ENCODE assay signal across 8 mouse cellular contexts in the genomic region with DNA sequence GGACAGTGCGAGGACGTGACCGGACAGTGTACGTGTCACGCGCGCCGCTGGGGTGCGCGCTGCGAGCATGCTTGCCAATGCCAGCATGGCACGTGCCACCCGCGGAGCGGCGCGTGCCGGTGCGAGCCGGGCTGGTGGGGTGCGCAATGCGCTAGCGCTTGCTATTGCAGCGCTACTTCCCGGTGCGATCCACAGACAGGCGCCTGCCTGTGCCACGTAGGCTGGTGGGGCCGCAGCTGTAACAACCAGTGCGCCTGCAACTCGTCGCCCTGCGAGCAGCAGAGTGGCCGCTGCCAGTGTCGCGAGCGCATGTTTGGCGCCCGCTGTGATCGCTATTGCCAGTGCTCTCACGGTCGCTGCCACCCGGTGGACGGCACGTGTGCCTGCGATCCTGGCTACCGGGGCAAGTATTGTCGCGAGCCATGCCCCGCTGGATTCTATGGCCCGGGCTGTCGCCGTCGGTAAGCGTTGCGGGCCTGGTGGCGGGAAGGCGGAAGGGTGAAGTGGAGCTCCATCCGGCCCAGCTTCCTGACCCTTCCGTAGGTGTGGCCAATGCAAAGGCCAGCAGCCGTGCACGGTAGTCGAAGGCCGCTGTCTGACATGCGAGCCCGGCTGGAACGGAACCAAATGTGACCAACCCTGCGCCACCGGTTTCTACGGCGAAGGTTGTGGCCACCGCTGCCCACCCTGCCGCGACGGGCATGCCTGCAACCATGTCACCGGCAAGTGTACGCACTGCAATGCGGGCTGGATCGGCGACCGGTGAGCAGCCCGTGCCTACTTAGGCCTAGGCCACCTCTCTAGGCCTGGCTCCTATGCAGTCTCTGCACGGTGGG. TPM values are rescaled to one million over a fixed set of nuclear protein-coding genes. Genes with fewer than 3 reads are reported as not detected.
DNase-seq lines count a peak whose midpoint lies in the region; ATAC-seq and TF ChIP-seq lines count a peak whose summit lies in the region.

No protein-coding gene starts in this region.

- H3K36me3 ChIP-seq in forebrain, embryonic 15.5 days: no peaks in the 10 kb centered on the region
- 0 out of 2 replicates have a peak, but pooled peaks cover 4% of the 10 kb centered on the region for H3K36me3 ChIP-seq in intestine, postnatal 0 days (ENCODE audit: control insufficient read depth, insufficient read depth)
- H3K36me3 ChIP-seq in liver, postnatal 0 days (replicated peaks; ENCODE audit: insufficient read depth, low read length): no peaks in the 10 kb centered on the region

- peaks cover 81% of the 10 kb centered on the region for H3K27me3 ChIP-seq in forebrain, embryonic 15.5 days
- peaks cover 76% of the 10 kb centered on the region for H3K27me3 ChIP-seq in intestine, postnatal 0 days (replicated peaks; ENCODE audit: control insufficient read depth, insufficient read depth, low read length)
- H3K27me3 ChIP-seq in liver, postnatal 0 days (ENCODE audit: insufficient read depth, low read length): peaks cover 97% of the 10 kb centered on the region

- DNase-seq in heart, adult 18-20 months: peak; percentile 43 to 57
- no peak for DNase-seq in heart, adult 8-10 months (ENCODE audit: low spot score)
- DNase-seq in adrenal gland, postnatal 36 days: peak; percentile 58
- peak; percentile 45 for DNase-seq in liver, postnatal 0 days

- no peak; the same call in 1 of the 2 replicates for TF ChIP-seq CTCF in intestine, postnatal 0 days (IDR thresholded peaks at IDR 0.05; ENCODE audit: low read depth)
- TF ChIP-seq CTCF in liver, postnatal 0 days (IDR thresholded peaks at IDR 0.05; ENCODE audit: low read depth): peak; percentile 16; the same call in 1 of the 2 replicates
- TF ChIP-seq CTCF in olfactory bulb, adult 2 months (IDR thresholded peaks at IDR 0.05; ENCODE audit: insufficient read depth, low read depth, low read length): 0 out of 2 replicates have a peak, but pooled peaks have one; percentile 6

- peak overlapping the region; percentile 57 for H3K4me2 ChIP-seq in forebrain, embryonic 15.5 days (replicated peaks)
- H3K4me2 ChIP-seq in intestine, postnatal 0 days (replicated peaks; ENCODE audit: low read depth): peak overlapping the region; percentile 60
- H3K4me2 ChIP-seq in liver, postnatal 0 days (ENCODE audit: low read depth, low read length): peak overlapping the region; percentile 59

- H3K4me1 ChIP-seq in forebrain, embryonic 15.5 days: peaks cover 54% of the 10 kb centered on the region
- 0 out of 2 replicates have a peak, but pooled peaks cover 8% of the 10 kb centered on the region for H3K4me1 ChIP-seq in intestine, postnatal 0 days (replicated peaks; ENCODE audit: control insufficient read depth, insufficient read depth, low read length)
- peaks cover 36% of the 10 kb centered on the region for H3K4me1 ChIP-seq in liver, postnatal 0 days (ENCODE audit: insufficient read depth)
- peaks cover 38% of the 10 kb centered on the region for H3K4me1 ChIP-seq in olfactory bulb, adult 2 months (ENCODE audit: control insufficient read depth, insufficient read depth, low read length)

- WGBS in forebrain, embryonic 15.5 days: 1% methylated on average over 83 of the region's 83 CpGs
- 19% methylated on average over 83 of the region's 83 CpGs for WGBS in intestine, postnatal 0 days
- 6% methylated on average over 78 of the region's 83 CpGs for WGBS in liver, postnatal 0 days (ENCODE audit: insufficient replicate concordance)
- 7% methylated on average over 83 of the region's 83 CpGs for WGBS in olfactory bulb, adult 2 months

- H3K27ac ChIP-seq in forebrain, embryonic 15.5 days (replicated peaks): no peak overlapping the region
- H3K27ac ChIP-seq in intestine, postnatal 0 days (ENCODE audit: low read depth, low read length): no peak overlapping the region
- H3K27ac ChIP-seq in liver, postnatal 0 days (ENCODE audit: low read depth): no peak overlapping the region
- no peak overlapping the region for H3K27ac ChIP-seq in olfactory bulb, adult 2 months (ENCODE audit: insufficient read depth, low read depth, low read length)

- H3K9me3 ChIP-seq in forebrain, embryonic 15.5 days: no peaks in the 10 kb centered on the region
- no peaks in the 10 kb centered on the region for H3K9me3 ChIP-seq in intestine, postnatal 0 days (ENCODE audit: control insufficient read depth)
- H3K9me3 ChIP-seq in liver, postnatal 0 days (ENCODE audit: low read length): no peaks in the 10 kb centered on the region

- peak overlapping the region; percentile 38 for H3K4me3 ChIP-seq in forebrain, embryonic 15.5 days
- H3K4me3 ChIP-seq in intestine, postnatal 0 days (ENCODE audit: low read depth, low read length): peak overlapping the region; percentile 38
- H3K4me3 ChIP-seq in liver, postnatal 0 days (ENCODE audit: low read depth, low read length): peak overlapping the region; percentile 38
- peak overlapping the region; percentile 32 for H3K4me3 ChIP-seq in olfactory bulb, adult 2 months (ENCODE audit: insufficient read depth, low read depth, low read length)

- no peak for TF ChIP-seq EP300 in liver, postnatal 0 days (IDR thresholded peaks at IDR 0.05; ENCODE audit: low read depth)

- no peak for TF ChIP-seq POLR2A in olfactory bulb, adult 2 months (IDR thresholded peaks at IDR 0.05; ENCODE audit: insufficient read depth, low read depth, low read length)

- H3K9ac ChIP-seq in forebrain, embryonic 15.5 days (replicated peaks): peak overlapping the region; percentile 39
- H3K9ac ChIP-seq in intestine, postnatal 0 days (ENCODE audit: low read depth, low read length): no peak overlapping the region
- 0 out of 2 replicates have a peak overlapping the region, but pooled peaks have one; percentile 34 for H3K9ac ChIP-seq in liver, postnatal 0 days (replicated peaks)

- ATAC-seq in forebrain, embryonic 15.5 days (replicated peaks): 0 out of 2 replicates have a peak, but pooled peaks have one; percentile 3
- ATAC-seq in intestine, postnatal 0 days: peak; percentile 12; the same call in 1 of the 2 replicates
- ATAC-seq in liver, postnatal 0 days: no peak
- ATAC-seq in activated CD4-positive, CD25-positive, alpha-beta regulatory T cell, adult 4 months: no peak

RNA-seq across cellular contexts. Expression of a gene that starts 6.0 kb away (rescaled TPM):
- 1 to 10 TPM; 4.8 TPM for total RNA-seq in heart, adult 18-20 months (2021)
- 1 to 10 TPM; 3.3 to 5.2 (median 4.4) TPM for total RNA-seq in heart, adult 8-10 months (2022)
- 10 to 100 TPM in 1 of 2 experiments, 1 to 10 TPM in 1; 8.6 to 11.6 TPM for total RNA-seq in adrenal gland, postnatal 36 days (2021)
- 1.3 TPM in 2 replicates for polyA plus RNA-seq in forebrain, embryonic 15.5 days (2015; fragmentation: Nextera tagmentation; extraction: Ambion mirVana)
- 6.3 and 6.9 TPM in 2 replicates for polyA plus RNA-seq in intestine, postnatal 0 days (2015; fragmentation: Nextera tagmentation; extraction: Ambion mirVana)
- 0.97 and 1.6 TPM in 2 replicates for polyA plus RNA-seq in liver, postnatal 0 days (2015; fragmentation: Nextera tagmentation; extraction: Ambion mirVana)
- not detected in 2 replicates for polyA plus RNA-seq in olfactory bulb, adult 2 months (2012; ENCODE audit: insufficient read depth, insufficient read length, low replicate concordance, missing spikeins)
- polyA plus RNA-seq in activated CD4-positive, CD25-positive, alpha-beta regulatory T cell, adult 4 months (2017; shearing (Covaris generic)): not detected

RNA-seq across cellular contexts. Expression of a gene that starts 29.9 kb away (rescaled TPM):
- not detected for total RNA-seq in heart, adult 18-20 months (2021)
- not detected for total RNA-seq in heart, adult 8-10 months (2022)
- not detected for total RNA-seq in adrenal gland, postnatal 36 days (2021)
- polyA plus RNA-seq in forebrain, embryonic 15.5 days (2015; fragmentation: Nextera tagmentation; extraction: Ambion mirVana): 0.93 and 1.3 TPM in 2 replicates
- not detected in 2 replicates for polyA plus RNA-seq in intestine, postnatal 0 days (2015; fragmentation: Nextera tagmentation; extraction: Ambion mirVana)
- polyA plus RNA-seq in liver, postnatal 0 days (2015; fragmentation: Nextera tagmentation; extraction: Ambion mirVana): not detected in 2 replicates
- not detected in 2 replicates for polyA plus RNA-seq in olfactory bulb, adult 2 months (2012; ENCODE audit: insufficient read depth, insufficient read length, low replicate concordance, missing spikeins)
- polyA plus RNA-seq in activated CD4-positive, CD25-positive, alpha-beta regulatory T cell, adult 4 months (2017; shearing (Covaris generic)): not detected

RNA-seq across cellular contexts. Expression of a gene that starts 35.1 kb away (rescaled TPM):
- total RNA-seq in heart, adult 18-20 months (2021): 1 to 10 TPM; 1.7 to 2.1 TPM
- 1 to 10 TPM; 1.3 to 2.3 (median 1.9) TPM for total RNA-seq in heart, adult 8-10 months (2022)
- total RNA-seq in adrenal gland, postnatal 36 days (2021): 1 to 10 TPM; 1.7 to 2.3 TPM
- polyA plus RNA-seq in forebrain, embryonic 15.5 days (2015; fragmentation: Nextera tagmentation; extraction: Ambion mirVana): 4.8 and 5.7 TPM in 2 replicates
- 0.39 and 0.59 TPM in 2 replicates for polyA plus RNA-seq in intestine, postnatal 0 days (2015; fragmentation: Nextera tagmentation; extraction: Ambion mirVana)
- polyA plus RNA-seq in liver, postnatal 0 days (2015; fragmentation: Nextera tagmentation; extraction: Ambion mirVana): 0.26 and 0.52 TPM in 2 replicates
- polyA plus RNA-seq in olfactory bulb, adult 2 months (2012; ENCODE audit: insufficient read depth, insufficient read length, low replicate concordance, missing spikeins): not detected in 2 replicates
- polyA plus RNA-seq in activated CD4-positive, CD25-positive, alpha-beta regulatory T cell, adult 4 months (2017; shearing (Covaris generic)): 1 to 10 TPM; 2.7 to 3.3 TPM

RNA-seq across cellular contexts. Expression of a gene that starts 43.6 kb away (rescaled TPM):
- total RNA-seq in heart, adult 18-20 months (2021): 10 to 100 TPM; 18.2 to 24.2 TPM
- 10 to 100 TPM; 18.8 to 23.0 (median 19.4) TPM for total RNA-seq in heart, adult 8-10 months (2022)
- total RNA-seq in adrenal gland, postnatal 36 days (2021): 10 to 100 TPM; 38.3 to 43.1 TPM
- 69.7 and 72.1 TPM in 2 replicates for polyA plus RNA-seq in forebrain, embryonic 15.5 days (2015; fragmentation: Nextera tagmentation; extraction: Ambion mirVana)
- 29.0 and 29.9 TPM in 2 replicates for polyA plus RNA-seq in intestine, postnatal 0 days (2015; fragmentation: Nextera tagmentation; extraction: Ambion mirVana)
- polyA plus RNA-seq in liver, postnatal 0 days (2015; fragmentation: Nextera tagmentation; extraction: Ambion mirVana): 7.8 and 8.0 TPM in 2 replicates
- polyA plus RNA-seq in olfactory bulb, adult 2 months (2012; ENCODE audit: insufficient read depth, insufficient read length, low replicate concordance, missing spikeins): not detected in 2 replicates
- 10 to 100 TPM; 11.8 to 16.3 TPM for polyA plus RNA-seq in activated CD4-positive, CD25-positive, alpha-beta regulatory T cell, adult 4 months (2017; shearing (Covaris generic))

Comparison
In these comparisons a context has a peak if more than half of its experiments do, and no peak if none do; other contexts are left out.
1. ATAC-seq: peak in forebrain, embryonic 15.5 days (single experiment) and intestine, postnatal 0 days (single experiment); none in liver, postnatal 0 days (single experiment) and activated CD4-positive, CD25-positive, alpha-beta regulatory T cell, adult 4 months (single experiment).
2. Peak in every context shown above with its lines, with median percentiles within 50 percentile points of each other: H3K4me2 ChIP-seq and H3K4me3 ChIP-seq.